Mouse (Mus musculus): Measurements from ENCODE around the gene Coq8a. TPM values are rescaled to one million over a fixed set of nuclear protein-coding genes. Genes with fewer than 3 reads are reported as not detected.

Gene Coq8a
- 11.9 TPM for polyA plus RNA-seq (2014; fragmentation: Illumina TruSeq; extraction: RNeasy Lipid Tissue Mini Kit (QIAGEN cat#74804); ENCODE audit: low read depth, low replicate concordance)

DNA sequence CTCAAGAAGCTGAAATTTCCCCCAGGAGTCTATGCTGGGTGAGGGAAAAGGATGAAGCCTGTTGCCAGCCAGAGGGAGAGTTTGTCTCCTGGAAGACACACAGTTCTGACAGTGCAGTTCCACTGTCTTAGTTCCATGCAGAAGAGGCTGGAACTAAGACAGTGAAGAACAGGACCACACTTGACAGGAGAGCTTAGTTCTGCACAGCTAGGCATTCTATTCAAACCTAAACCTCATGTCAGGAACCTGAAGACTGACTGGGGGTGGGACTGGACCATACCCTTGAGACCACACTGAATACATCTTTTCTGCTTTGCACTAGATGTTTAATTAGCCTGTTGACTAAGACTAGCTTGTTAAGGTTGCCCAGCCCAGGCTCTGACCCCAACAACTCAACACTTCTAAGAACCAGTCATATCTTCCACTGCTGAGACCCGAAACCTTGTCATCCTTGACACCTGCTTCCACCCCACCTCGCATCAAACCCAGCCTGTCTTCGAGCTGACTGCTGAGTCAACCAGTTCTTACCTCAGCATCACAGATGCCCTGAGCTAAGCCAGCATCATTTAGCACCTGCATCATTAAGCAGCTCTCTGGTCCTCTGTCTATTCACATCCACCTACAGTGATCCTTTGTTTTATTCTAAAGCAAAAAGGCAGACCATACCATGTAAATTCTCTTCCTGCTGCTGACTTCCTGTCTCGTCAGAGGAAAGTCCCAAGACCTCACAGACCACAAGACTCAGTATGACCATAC, at the start of gene Coq8a:
Coq8a (minus strand) TSS at position 644 of the 756 bp plus-strand sequence.

Other genes with a start within 250 kb of the Coq8a start
- gene Cdc42bpa, start 239.1 kb downstream of the Coq8a start, polyA plus RNA-seq (2014; fragmentation: Illumina TruSeq; extraction: RNeasy Lipid Tissue Mini Kit (QIAGEN cat#74804); ENCODE audit: low read depth, low replicate concordance) = 91.0 TPM
- gene Psen2, start 63.8 kb upstream of the Coq8a start, polyA plus RNA-seq (2014; fragmentation: Illumina TruSeq; extraction: RNeasy Lipid Tissue Mini Kit (QIAGEN cat#74804); ENCODE audit: low read depth, low replicate concordance) = 2.4 TPM
- gene Itpkb, start 130.9 kb upstream of the Coq8a start, polyA plus RNA-seq (2014; fragmentation: Illumina TruSeq; extraction: RNeasy Lipid Tissue Mini Kit (QIAGEN cat#74804); ENCODE audit: low read depth, low replicate concordance) = 5.5 TPM